ENCODE assay signal across 12 mouse cellular contexts in genomic region chr3:9432226-9432625, GRCm38 (mm10).
"Had no signal": no experiment of that assay in that cellular context is flagged by ENCODE, and none has a peak within 500 bp of the region (broad histone marks: within the 10 kb centered on the region; RNA-seq: fewer than 3 reads in every experiment).

No protein-coding gene starts in this region.

- H3K9ac ChIP-seq: limb, embryonic 13.5 days; liver, embryonic 14.5 days; midbrain, embryonic 12.5 days; neural tube, embryonic 15.5 days had no signal

- H3K4me3 ChIP-seq: limb, embryonic 13.5 days; midbrain, embryonic 12.5 days; myocyte; neural tube, embryonic 15.5 days had no signal

- H3K27ac ChIP-seq: limb, embryonic 13.5 days; liver, embryonic 14.5 days; midbrain, embryonic 12.5 days; neural tube, embryonic 15.5 days had no signal

- H3K9me3 ChIP-seq: limb, embryonic 13.5 days; midbrain, embryonic 12.5 days; neural tube, embryonic 15.5 days had no signal

- H3K27me3 ChIP-seq: limb, embryonic 13.5 days; midbrain, embryonic 12.5 days; neural tube, embryonic 15.5 days had no signal

- H3K4me1 ChIP-seq: limb, embryonic 13.5 days; midbrain, embryonic 12.5 days; neural tube, embryonic 15.5 days had no signal

- H3K4me2 ChIP-seq: limb, embryonic 13.5 days; midbrain, embryonic 12.5 days; neural tube, embryonic 15.5 days had no signal

- DNase-seq: kidney, postnatal 14 days; left cerebral cortex, postnatal 4 days; lung, adult 18-20 months; lung, postnatal 4 days; right cerebral cortex, adult 18-20 months; right cerebral cortex, postnatal 25 days; thymus, postnatal 36 days had no signal
